Mouse (Mus musculus): ENCODE results near the gene Smim17.
A peak's percentile ranks its signal among the peaks of the same experiment; 100 is the strongest.
"Not testable (repeated sequence)": the region's sequence is repeated elsewhere in the genome, so short reads cannot be mapped to it uniquely, and the experiment has no call there.

Smim17 gene

DNA sequence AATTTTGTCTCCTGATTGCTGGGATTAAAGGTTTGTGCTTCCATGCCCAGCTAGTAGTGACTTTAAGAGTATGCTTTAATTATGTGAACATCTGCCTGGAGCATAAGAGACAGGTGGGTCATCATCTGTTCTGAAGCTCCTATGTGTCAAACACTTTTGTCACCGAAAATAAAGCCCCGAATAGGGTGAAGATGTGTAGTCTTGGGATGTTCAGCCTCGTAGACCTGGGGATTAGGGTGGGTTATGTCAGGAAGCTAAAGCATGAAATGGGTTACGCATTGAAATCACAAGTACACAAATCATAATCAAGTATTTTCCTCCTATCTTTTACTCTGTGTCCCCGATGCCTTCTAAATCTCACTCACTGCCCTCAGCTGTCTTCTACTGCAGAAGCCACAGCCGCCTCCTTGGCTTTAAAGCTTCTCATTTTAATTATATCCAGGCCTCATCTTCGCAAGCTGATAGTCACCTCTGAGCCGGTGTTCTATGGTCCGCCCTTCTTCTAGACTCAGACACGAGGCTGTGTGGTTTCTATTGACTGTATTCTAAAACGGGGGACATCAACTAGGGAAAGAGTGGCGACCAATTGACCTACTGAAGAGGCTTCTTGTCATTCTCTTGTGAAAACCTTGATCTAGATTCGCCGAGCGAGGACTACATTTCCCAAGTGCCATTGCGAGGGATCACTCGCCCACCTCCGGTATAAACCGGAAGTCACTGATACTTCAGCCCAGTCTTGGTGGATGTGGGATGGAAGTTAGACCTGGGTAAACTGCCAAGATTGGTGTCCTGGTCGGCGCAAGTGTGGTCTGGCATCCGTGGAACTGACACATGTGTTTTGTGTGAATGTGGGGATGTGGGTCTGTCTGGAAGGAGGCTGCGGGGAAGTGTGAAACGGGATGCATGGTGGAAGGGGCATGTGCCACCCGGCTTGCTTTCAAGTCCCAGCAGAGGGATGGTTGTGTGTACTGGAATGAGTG lies at the start of gene Smim17:
Gene Smim17, plus strand, starts transcription at position 720 of the 980 bp plus-strand sequence.
- DNase-seq (ENCODE audit: extremely low read depth, low read depth, low spot score), result no peak

DNA sequence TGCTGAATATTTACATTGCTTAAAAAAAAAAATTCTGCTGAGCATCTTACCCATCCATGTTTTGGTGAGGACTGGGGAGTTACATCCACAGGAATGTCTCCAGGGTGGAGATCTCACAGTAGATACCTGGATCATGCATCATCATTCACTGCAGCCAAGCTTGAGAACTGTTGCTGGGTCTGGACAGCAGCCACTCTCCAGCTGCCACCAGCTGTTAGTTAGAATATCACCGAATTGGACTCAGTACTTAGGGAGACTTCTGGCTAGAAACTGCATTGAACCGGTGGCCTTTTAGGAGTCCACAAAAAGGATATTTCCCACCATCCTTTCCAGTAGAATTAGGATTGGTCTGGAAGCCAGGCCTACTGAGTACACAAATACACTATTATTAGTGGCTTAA lies 40.4 kb upstream of the Smim17 start:
- no peak for DNase-seq (ENCODE audit: extremely low read depth, low read depth, low spot score)

DNA sequence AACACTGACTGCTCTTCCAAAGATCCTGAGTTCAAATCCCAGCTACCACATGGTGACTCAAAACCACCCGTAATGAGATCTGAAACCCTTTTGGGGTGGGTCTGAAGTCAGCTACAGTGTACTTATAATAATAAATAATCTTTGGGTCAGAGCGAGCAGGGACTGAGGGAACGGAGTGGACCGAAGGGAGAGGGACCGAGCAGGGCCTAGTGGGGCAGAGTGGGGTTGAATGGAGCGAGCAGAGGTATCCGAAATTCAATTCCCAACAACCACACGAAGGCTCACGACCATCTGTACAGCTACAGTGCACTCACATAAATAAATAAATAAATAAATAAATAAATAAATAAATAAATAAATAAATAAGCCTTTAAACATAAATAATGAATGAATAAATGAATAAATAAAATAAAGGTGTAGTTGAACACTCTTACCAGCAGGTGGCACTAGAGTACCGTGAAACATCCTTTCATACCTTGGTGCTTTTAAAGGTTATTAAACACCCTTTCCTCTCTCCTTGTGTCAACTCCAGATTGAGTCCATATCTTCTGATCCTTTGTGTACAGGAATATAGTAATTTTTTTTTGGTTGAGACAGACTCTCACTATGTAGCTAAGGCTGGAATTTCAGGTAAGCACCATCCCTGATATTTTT lies 39.5 kb upstream of the Smim17 start:
- no peak for DNase-seq (ENCODE audit: extremely low read depth, low read depth, low spot score)

DNA sequence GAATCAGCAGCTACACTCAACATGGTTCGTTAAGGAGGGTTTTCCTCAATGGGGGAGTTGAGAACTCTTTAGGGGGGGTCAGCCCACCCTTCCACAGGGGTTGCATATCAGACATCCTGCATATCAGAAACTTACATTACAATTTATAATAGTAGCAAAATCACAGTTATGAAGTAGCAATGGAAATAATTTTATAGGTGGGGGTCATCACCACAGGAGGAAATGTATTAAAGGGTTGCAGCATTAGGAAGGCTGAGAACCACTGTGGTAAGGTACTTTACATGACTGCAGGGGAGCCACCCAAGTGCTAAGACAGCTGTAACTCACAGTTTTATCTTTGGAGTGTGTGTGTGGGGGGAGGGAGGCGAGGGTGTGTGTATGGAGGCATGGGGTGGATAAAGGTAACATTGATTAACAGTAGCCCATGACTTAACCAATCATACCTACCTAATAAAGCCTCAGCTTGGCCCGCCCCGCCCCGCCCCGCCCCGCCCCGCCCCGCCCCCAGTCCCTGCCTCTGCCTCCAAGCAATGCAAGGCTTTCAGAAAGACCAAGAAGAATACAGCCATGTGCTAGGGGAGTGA lies 37.9 kb upstream of the Smim17 start:
- DNase-seq (ENCODE audit: extremely low read depth, low read depth, low spot score), result no peak

DNA sequence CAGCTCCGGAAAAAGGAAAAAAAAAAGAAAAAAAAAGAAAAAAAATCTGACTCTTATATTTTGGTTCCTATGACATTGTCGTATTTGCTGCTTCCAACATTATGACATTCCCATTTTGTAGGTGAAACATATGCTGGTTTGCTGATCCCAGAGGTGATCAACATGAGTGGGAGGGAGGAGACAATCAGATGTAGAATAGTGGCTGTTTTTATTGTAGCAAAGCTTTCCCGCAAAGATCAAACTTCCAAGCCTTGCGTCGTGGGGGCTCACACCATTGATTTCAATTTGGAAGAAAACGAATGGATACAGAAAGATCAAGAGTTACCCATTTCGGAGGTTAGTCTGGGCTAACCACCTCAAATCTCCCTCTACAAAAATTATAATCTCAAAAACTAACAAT lies 36.8 kb upstream of the Smim17 start:
- DNase-seq (ENCODE audit: extremely low read depth, low read depth, low spot score), result no peak

DNA sequence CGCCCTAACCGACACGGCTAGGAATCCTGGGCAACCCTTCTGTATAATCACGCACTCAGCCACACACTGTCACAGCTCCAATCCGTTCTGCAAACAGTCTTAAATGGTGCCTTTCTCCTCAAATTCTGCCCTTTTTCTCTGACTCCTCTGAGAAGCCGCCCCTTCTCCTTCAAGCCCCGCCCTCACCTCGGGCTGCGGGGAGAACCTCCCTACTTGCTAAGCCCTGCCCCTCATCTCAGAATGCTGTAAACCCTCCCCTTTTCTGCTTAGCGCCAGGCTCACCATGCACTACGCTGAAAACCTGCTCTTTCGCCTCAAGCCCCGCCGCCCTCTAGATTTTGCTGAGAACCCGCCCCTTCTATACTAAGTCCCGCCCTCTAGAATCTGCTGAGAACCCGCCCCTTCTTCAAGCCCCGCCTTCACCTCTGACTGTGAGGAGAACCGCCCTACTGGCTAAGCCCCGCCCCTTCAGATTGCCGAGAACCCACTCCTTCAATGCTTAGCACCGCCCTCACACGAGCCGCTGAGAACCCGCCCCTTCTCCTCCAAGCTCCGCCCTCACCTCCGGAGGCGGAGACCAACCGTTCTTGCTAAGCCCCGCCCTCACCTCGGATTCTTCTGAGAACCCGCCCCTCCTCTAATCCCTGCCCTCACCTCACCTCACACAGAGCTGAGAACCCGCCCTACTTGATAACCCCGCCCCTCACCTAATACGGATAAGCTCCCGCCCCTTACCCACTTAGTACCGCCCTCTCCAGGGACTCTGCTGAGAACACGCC lies 36.1 kb upstream of the Smim17 start:
- peak; percentile 96 for DNase-seq (ENCODE audit: extremely low read depth, low read depth, low spot score)

DNA sequence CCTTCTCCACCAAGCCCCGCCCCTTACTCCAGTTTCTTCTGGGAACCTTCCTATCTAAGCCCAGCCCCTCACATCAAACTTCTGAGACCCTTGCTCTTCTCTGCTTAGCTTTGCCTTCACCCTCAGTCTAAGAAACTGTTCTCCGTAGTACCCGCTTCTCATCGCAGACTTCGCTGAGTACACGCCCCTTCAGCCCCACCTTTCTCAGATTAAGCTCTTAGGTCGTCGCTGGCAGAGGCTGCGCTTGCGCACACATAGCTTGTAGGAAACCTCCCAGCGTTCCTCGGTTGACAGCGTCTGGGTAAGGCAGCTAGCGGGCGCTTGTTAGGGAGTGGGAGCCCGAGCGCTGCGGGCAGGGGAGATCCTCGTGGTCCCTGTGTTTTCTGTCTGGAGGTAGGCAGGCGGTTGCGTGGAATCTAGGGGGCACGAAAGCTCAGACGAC lies 35.4 kb upstream of the Smim17 start, which contains the start of gene Zfp78:
Gene Zfp78, plus strand, starts transcription at position 234 of the 442 bp plus-strand sequence.
- peak; percentile 68 for DNase-seq (ENCODE audit: extremely low read depth, low read depth, low spot score)

DNA sequence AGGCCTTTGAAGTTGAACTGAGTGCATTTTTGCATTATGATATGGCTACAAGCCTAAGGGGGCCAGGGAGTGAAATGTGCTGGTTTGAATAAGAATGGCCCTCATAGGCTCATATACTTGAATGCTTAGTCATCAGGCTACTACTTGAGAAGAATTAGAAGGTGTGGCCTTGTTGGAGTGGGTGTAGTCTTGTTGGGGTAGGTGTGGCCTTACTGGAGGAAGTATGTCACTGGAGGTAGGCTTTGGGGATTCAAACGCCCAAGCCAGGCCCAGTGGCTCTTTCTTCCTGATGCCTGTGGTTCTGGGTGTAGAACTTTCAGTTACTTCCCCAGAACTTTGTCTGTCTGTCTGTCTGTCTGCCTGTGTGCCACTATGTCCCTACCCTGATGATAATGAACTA lies 33.8 kb upstream of the Smim17 start:
- no peak for DNase-seq (ENCODE audit: extremely low read depth, low read depth, low spot score)

DNA sequence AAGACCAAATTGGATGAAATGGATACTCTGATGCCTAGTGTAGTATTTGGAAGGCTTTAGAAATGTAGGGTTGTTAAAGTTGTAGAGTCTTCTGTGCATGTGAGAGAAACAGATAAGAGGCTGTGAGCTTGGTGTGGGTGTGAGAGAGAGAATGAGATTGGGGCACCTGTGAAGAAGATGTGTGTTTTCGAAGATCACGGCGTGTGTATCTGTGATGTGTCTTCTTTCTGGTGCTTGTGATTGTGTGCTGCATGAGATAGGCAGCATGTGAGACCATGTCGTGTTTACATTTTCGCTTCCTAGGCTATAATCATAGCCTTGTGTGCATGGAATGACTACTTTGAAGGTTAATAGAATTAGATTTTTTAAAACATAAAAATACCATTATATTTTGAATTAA lies 31.3 kb upstream of the Smim17 start:
- DNase-seq (ENCODE audit: extremely low read depth, low read depth, low spot score), result no peak

DNA sequence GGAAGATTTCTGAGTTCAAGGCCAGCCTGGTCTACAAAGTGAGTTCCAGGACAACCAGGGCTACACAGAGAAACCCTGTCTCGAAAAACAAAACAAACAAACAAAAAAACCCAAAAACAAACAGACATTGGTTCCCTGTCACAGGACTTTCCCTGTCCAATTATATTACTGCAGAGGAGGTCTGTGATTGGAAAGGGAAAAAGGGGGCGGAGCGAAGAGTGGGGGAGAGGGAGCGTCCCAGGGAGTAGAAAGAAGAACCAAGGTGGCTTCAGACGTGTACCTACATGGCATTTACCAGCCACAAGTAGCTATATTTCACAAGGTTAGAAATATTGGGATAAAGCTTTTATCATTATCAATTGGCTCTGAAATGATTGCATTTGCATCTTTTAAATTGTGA lies 30.4 kb upstream of the Smim17 start:
- not testable (repeated sequence) for DNase-seq (ENCODE audit: extremely low read depth, low read depth, low spot score)

DNA sequence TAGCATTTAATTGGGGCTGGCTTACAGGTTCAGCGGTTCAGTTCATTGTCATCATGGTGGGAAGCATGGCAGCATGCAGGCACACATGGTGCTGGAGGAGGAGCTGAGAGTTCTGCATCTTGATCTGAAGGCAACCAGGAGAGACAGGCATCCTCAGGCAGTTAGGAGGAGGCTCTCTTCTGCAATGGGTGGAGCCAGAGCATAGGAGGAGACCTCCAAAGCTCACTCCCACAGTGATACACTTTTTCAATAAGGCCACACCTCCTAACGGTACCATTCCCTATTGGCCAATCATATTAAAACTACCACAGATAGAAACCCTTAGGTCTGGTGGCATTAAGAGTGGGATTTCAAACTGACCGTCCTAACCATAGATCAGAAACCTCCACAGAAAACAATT lies 29.1 kb upstream of the Smim17 start:
- DNase-seq (ENCODE audit: extremely low read depth, low read depth, low spot score), result no peak

DNA sequence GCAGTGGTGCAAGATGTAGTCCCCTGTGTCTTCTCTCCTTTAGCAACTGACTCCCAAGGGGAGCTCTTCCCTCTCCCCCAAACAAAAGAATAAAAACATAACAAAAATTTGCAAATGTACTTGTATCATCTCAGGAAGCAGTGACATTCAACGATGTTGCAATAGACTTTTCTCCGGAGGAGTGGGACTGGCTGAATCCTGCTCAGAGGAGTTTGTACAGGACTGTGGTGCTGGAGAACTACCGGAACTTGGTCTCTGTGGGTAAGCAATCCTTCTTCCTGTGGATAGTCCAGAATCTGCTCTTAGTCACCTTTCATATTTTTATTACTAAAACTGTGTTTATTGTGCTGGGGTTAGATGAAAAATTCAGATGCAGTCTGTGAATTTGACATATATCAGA lies 25.5 kb upstream of the Smim17 start:
- DNase-seq (ENCODE audit: extremely low read depth, low read depth, low spot score), result no peak

DNA sequence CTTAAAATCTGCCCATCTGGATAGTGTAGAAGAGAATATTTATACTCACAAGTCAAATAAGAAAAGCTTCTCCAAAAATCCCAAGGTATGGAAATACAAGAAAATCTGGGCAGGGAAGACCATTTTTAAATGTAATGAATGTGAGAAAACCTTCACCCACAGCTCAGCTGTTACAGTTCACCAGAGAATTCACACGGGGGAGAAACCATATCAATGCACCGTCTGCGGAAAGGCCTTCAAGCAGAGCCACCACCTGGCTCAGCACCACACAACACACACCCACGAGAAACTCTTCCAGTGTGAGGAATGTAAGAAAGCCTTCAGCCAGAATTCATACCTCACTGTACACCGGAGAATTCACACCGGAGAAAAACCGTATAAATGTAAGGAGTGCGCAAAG lies 20.1 kb upstream of the Smim17 start:
- no peak for DNase-seq (ENCODE audit: extremely low read depth, low read depth, low spot score)

DNA sequence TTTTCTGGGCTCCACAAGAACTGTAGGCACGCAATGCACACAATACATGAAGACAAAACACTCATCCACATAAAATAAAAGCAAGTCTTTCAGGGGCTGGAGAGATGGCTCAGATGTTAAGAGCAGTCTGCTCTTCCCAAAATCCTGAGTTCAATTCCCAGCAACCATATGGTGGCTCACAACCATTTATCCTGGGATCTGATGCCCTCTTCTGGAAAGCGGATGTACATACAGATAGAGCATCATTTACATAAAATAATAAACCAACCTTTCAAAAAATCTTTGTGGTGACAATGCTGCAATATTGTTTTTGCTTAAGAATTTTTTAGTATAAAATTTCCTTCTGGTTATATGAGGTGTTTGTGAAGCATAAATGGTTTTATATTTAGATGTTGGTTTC lies 17.1 kb upstream of the Smim17 start:
- DNase-seq (ENCODE audit: extremely low read depth, low read depth, low spot score), result no peak

DNA sequence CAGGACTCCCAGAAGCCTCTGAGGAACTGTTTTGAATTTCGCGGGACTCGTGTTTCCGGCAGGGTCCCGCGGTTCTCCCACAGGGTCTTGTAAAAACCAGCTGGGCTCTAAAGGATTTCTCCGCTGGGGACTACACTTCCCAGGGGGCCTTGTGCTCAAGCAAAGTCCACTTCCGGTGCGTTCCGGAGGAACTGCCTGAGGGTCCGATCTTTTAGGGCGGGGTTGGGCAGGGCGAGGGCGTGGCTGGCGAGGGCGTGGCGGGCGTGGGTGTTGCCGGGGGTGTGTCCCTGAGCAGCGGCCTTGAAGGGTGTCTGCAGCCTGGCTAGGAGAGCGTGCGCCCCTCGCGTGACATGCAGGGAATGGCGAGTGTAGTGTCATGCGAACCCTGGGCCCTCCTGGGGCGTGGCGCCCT lies 15.5 kb upstream of the Smim17 start, which contains the start of gene Zfp28:
Gene Zfp28, plus strand, starts transcription at position 252 of the 412 bp plus-strand sequence.
- DNase-seq (ENCODE audit: extremely low read depth, low read depth, low spot score), result peak; percentile 30

DNA sequence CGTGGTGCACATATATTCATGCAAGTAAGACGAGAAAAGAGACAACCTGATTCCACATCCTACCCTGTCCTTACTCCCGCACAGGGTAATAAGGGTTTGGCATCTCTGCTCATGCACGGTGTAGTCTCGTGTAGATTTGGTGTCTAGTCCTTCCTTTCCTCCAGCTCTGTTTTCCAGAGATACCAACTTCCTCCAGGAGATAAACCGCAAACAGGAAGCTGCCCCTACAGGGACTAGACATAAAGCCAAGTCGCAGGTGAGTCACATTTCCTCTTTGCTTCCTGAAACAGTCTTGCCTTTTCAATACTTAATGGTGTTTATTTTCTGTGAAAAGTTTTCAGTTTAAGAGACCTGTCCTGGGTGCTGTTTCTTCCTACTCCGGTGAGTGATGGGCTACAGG lies 14.5 kb upstream of the Smim17 start:
- DNase-seq (ENCODE audit: extremely low read depth, low read depth, low spot score), result no peak

DNA sequence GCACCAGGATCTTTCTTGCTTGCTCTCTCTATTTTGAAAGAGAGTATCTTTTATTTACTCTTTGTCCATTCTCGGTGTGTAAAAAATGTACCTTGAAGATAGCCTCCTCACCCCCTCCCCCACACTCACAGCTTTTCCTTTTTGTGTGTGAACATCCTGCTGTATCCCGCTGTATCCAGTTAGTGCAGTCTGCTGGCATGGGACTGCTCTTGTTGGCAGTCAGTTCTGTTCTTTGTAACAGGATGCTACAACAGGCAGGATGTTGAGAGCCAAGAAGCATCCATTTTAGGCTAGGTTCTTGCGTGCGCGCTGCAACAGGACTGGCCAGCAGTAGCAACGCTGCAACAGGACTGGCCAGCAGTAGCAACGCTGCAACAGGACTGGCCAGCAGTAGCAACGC lies 11.5 kb upstream of the Smim17 start:
- DNase-seq (ENCODE audit: extremely low read depth, low read depth, low spot score), result no peak

DNA sequence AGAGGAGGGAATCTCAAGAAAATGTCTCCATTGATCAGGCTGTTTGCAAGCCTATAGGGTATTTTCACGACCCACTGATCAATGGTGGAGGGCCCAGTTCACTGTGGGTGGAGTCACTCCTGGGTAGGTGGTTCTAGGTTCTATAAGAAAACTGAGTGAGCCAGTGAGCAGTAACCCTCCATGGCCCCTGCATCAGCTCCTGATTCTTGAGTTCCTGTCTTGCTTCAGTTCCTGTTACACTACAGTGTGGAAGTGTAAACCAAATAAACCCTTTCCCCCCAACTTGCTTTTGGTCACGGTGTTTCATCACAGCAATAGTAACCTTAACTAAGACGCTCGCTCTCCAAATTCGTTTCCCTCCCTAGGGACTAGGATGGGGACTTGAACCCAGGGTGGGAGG lies 9.5 kb upstream of the Smim17 start:
- DNase-seq (ENCODE audit: extremely low read depth, low read depth, low spot score), result no peak

DNA sequence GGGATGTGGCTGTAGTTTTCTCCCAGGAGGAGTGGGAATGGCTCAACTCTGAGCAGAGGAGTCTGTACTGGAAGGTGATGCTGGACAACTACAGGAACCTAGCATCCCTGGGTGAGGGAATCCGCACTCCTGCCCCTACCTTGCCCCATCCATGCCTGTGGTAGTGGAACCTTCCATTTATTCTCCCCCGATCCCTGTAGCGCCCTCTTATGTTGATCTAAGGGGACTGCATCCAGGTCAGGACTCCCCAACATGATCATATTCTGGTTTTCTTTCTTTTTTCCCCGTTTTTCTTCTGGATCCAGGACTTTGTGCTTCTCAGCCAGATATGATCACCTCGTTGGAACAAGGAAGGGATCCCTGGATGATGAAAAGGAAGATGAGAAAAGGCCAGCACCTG lies 9.1 kb upstream of the Smim17 start:
- no peak for DNase-seq (ENCODE audit: extremely low read depth, low read depth, low spot score)

DNA sequence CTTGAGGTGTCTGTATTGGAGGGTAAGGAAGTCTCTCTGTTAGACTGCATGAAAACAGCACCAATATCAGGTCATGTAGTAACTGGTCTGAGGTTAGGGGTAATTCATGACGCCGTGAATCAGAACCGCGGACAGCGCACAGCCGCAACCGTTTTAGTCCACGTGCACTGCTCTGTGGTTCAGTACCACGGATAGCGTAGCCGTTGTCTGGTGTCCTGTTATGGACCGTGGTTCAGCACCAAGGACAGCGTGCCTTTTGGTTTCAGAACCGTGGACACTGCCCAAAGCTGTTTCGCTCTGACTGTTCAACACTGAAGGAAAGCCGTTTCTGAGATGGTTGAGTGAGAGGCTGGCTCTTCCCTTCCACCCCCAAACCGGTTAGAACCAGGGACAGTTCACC lies 11.5 kb downstream of the Smim17 start, which contains the start of gene Gm20715:
Gene Gm20715, plus strand, starts transcription at position 235 of the 400 bp plus-strand sequence.
- DNase-seq (ENCODE audit: extremely low read depth, low read depth, low spot score), result peak; percentile 14
